Mouse (Mus musculus) kidney, embryonic 16.5 days (tissue): ENCODE data around the gene Pigg. TPM values are rescaled to one million over a fixed set of nuclear protein-coding genes. Genes with fewer than 3 reads are reported as not detected.

Experiments
- ATAC-seq: fragments of 200-750 bp; cut with Nextera tagmentation; 2 replicates; pipeline ENCODE4 v1.8.0; 2017; ENCODE audit warnings: moderate TSS enrichment; ENCODE audit not compliant: low FRiP score, low TSS enrichment
- H3K27ac ChIP-seq: fragments of 300-500 bp; sonication (generic); 2 replicates; pipeline ENCODE4 v1.5.1; 2014; ENCODE audit warnings: low read length
- H3K27me3 ChIP-seq: fragments of 300-500 bp; sonication (generic); 2 replicates; pipeline ENCODE4 v1.6.1; 2014; ENCODE audit warnings: low read length, control low read depth, mixed read lengths; ENCODE audit not compliant: insufficient read depth
- H3K36me3 ChIP-seq: fragments of 300-500 bp; sonication (generic); 2 replicates; pipeline ENCODE4 v1.6.1; 2014; ENCODE audit warnings: low read length, control low read depth, mixed read lengths; ENCODE audit not compliant: insufficient read depth
- H3K4me1 ChIP-seq: fragments of 300-500 bp; sonication (generic); 2 replicates; pipeline ENCODE4 v1.6.1; 2014; ENCODE audit warnings: low read length, control low read depth, mixed read lengths; ENCODE audit not compliant: insufficient read depth
- H3K4me2 ChIP-seq: fragments of 300-500 bp; sonication (generic); replicated peaks from 2 replicates; pipeline ENCODE4 v1.6.1; 2014; ENCODE audit warnings: low read depth, low read length
- H3K4me3 ChIP-seq: fragments of 300-500 bp; sonication (generic); 2 replicates; pipeline ENCODE4 v1.5.1; 2014; ENCODE audit warnings: mild to moderate bottlenecking, low read length
- H3K9ac ChIP-seq: fragments of 300-500 bp; sonication (generic); replicated peaks from 2 replicates; pipeline ENCODE4 v1.6.1; 2014; ENCODE audit warnings: low read length
- H3K9me3 ChIP-seq: fragments of 300-500 bp; sonication (generic); 2 replicates; pipeline ENCODE4 v1.6.1; 2016; ENCODE audit warnings: low read length, control low read depth
- WGBS: fragments of 180-500 bp; shearing (Covaris S2); extraction: QIAGEN DNeasy Blood & Tissue Kit; methylation state at CpG from one replicate; pipeline ENCODE4 v1.1.7; 2014; 5-methylcytosine and 5-hydroxymethylcytosine counted together
- polyA plus RNA-seq: library from polyadenylated mRNA; unstranded; fragments of >200 nt; fragmentation: Nextera tagmentation; extraction: Ambion mirVana; gene quantifications from 2 replicates; pipeline ENCODE4 v1.2.1, GENCODE M21; 2015

The Pigg gene
- polyA plus RNA-seq, 1 experiment from 2014 or later: 7.3 TPM

DNA sequence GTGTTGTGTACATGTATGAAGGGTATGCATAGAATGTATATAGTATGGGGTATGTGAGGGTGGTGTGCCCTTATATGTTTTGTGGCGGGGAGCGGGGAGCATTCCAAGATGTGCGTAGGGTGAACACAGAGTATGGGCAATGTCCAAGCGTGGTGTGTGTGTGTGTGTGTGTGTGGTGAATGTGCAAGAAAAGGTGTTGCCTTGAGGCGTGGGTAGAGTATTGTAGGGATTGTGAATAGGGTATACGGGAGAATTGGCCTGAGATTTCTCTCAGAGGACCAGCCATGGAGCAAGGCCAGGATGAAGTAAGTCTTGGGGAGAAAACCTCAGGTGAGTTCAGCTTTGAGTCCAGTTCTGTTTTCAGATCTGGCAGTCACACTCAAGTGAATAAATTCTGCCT, 56.0 kb downstream of the Pigg start:
- Histone ChIP-seq H3K9ac (no peak overlapping the region), H3K27ac (no peak overlapping the region), H3K4me2 (peak overlapping the region; percentile 57), H3K4me1 (peaks cover 26% of the 10 kb centered on the region), H3K27me3 (peaks cover 94% of the 10 kb centered on the region), H3K4me3 (peak overlapping the region; percentile 60), H3K9me3 (no peaks in the 10 kb centered on the region), H3K36me3 (no peaks in the 10 kb centered on the region)
- WGBS: 5% methylated on average over 6 of the region's 6 CpGs
- ATAC-seq: peak; percentile 18; the same call in 1 of the 2 replicates

DNA sequence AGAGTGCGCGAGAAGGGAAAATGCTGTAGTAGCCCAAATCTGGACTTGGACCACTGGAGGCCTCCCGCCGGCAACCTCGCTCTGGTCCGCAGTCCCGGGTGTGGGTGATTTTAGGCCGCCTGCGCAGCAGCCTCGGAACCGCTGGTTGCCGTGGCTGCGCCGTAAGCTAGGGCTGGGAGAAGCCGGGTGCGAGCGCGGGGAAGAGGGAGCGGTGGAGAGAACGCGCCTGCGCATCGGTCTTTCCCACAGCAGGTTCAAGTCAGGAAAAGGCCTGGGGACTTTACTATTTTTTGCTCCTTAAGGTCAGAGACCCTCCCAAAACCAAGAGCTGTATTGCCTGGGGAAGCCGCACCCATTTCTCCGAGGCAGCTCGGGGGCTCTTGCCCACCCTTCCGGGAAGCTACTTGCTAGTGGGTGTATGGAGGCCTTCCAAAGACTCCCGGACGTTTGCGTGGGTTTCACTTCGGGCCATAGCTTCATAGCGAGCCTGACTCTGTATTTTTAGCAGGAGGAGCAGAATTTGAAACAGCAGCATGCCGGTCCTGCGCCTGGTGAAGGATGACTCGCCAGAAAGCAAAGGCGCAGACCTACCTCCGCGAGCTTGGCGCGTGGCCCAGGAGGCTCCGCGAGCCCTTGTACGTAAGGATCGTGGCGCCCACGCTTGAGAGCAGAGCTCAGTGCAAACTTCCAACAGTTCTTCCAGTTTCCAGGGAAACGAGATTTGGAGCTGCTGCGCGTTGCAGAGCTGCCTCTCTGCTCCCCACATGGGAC, 56.6 kb downstream of the Pigg start:
- H3K4me1 ChIP-seq: peaks cover 26% of the 10 kb centered on the region
- no peaks in the 10 kb centered on the region for H3K9me3 ChIP-seq
- no peaks in the 10 kb centered on the region for H3K36me3 ChIP-seq
- peak overlapping the region; percentile 46 for H3K4me3 ChIP-seq
- H3K9ac ChIP-seq: no peak overlapping the region
- H3K4me2 ChIP-seq: peak overlapping the region; percentile 57
- no peak for ATAC-seq
- peaks cover 92% of the 10 kb centered on the region for H3K27me3 ChIP-seq
- H3K27ac ChIP-seq: no peak overlapping the region
- WGBS: under 1% methylated on average over 49 of the region's 49 CpGs

- no peak overlapping the region for H3K27ac ChIP-seq
- under 1% methylated on average over 6 of the region's 6 CpGs for WGBS
- no peak for ATAC-seq
- no peaks in the 10 kb centered on the region for H3K36me3 ChIP-seq
- H3K4me1 ChIP-seq: peaks cover 26% of the 10 kb centered on the region
- H3K9ac ChIP-seq: no peak overlapping the region
- no peak overlapping the region for H3K4me3 ChIP-seq
- H3K9me3 ChIP-seq: no peaks in the 10 kb centered on the region
- no peak overlapping the region for H3K4me2 ChIP-seq
- peaks cover 84% of the 10 kb centered on the region for H3K27me3 ChIP-seq
These were observed 57.6 kb downstream of the Pigg start for GRCm38 (mm10) chr5:108369964-108370363.

DNA sequence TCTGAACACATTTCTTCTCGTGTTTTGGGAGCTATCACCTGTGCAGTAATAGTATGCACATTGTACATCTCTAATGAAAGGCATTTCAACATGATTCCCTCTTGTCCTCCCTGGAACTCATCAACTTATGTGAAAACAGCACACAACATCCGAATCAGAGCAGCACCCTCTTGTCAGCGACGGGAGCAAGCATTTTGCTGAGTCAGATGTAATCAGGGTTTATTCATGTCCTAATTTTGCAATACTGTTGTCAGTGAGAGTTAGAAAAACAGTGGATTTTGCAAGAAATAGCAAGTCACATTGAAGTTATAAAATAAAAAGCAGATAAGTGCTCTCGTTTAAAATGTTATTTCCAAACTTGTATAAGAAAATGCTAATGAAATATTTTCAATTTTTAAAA, 61.7 kb downstream of the Pigg start:
- ATAC-seq: no peak
- Histone ChIP-seq H3K9ac (no peak overlapping the region), H3K36me3 (no peaks in the 10 kb centered on the region), H3K4me3 (no peak overlapping the region), H3K27me3 (peaks cover 52% of the 10 kb centered on the region), H3K4me1 (peaks cover 2% of the 10 kb centered on the region), H3K27ac (no peak overlapping the region), H3K9me3 (no peaks in the 10 kb centered on the region), H3K4me2 (no peak overlapping the region)
- 78% methylated on average over 5 of the region's 5 CpGs for WGBS

- no peak overlapping the region for H3K9ac ChIP-seq
- no peak for ATAC-seq
- no peak overlapping the region for H3K4me2 ChIP-seq
- 74% methylated on average over 1 of the region's 1 CpGs for WGBS
- H3K27ac ChIP-seq: no peak overlapping the region
- no peaks in the 10 kb centered on the region for H3K9me3 ChIP-seq
- H3K4me3 ChIP-seq: no peak overlapping the region
- no peaks in the 10 kb centered on the region for H3K4me1 ChIP-seq
- peaks cover 32% of the 10 kb centered on the region for H3K27me3 ChIP-seq
- H3K36me3 ChIP-seq: no peaks in the 10 kb centered on the region
These were observed 63.6 kb downstream of the Pigg start for GRCm38 (mm10) chr5:108376059-108376458.

- H3K4me3 ChIP-seq: no peak overlapping the region
- H3K27me3 ChIP-seq: peaks cover 15% of the 10 kb centered on the region
- ATAC-seq: no peak
- H3K4me1 ChIP-seq: no peaks in the 10 kb centered on the region
- H3K36me3 ChIP-seq: no peaks in the 10 kb centered on the region
- H3K9ac ChIP-seq: no peak overlapping the region
- no peak overlapping the region for H3K27ac ChIP-seq
- H3K4me2 ChIP-seq: no peak overlapping the region
- 84% methylated on average over 4 of the region's 4 CpGs for WGBS
- H3K9me3 ChIP-seq: no peaks in the 10 kb centered on the region; the same call in 1 of the 2 replicates
These were observed 65.9 kb downstream of the Pigg start for GRCm38 (mm10) chr5:108378346-108378745.

DNA sequence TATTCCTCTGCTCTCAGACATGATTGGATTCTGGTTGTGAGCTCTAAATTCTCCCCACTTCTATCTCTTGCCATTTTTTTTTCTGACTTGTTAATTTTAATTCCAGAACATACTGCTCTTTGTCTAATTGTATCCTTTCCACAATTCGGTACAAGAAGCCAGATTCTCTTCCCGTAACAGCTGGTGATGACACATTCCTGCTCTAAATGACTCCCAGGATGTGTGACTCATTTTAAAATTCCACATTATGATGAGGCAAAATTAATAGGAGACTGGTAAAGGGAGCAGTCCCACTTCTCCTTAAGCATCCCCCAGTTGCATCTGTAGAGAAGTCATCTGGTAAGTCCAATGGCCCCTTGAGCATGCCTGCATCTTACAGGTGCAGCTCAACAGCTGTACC, 73.2 kb downstream of the Pigg start:
- Histone ChIP-seq H3K36me3 (no peaks in the 10 kb centered on the region), H3K27me3 (no peaks in the 10 kb centered on the region), H3K27ac (no peak overlapping the region), H3K4me3 (no peak overlapping the region), H3K4me1 (no peaks in the 10 kb centered on the region), H3K4me2 (no peak overlapping the region), H3K9ac (no peak overlapping the region), H3K9me3 (no peaks in the 10 kb centered on the region; the same call in 1 of the 2 replicates)
- WGBS: 88% methylated on average over 2 of the region's 2 CpGs
- ATAC-seq: no peak

DNA sequence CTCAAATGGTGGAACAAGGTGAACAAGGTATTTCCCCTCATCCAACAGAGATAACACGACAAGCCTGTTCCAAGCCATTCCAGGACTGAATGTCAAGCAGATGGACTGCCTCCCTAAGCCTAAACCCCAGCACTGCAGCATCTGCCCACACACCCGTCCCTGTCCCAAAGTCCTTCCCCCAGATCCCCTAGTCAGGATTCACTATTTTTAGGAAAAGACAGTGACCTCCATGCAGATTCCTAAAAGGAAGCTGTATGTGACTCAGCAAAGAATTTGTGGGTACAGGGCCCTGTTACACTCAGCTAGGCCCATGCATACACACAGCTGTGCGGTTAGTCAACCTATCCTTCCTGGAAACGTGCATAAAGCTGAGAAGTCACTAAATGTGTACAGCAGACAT, 74.0 kb downstream of the Pigg start:
- WGBS: 70% methylated on average over 4 of the region's 4 CpGs
- no peaks in the 10 kb centered on the region for H3K27me3 ChIP-seq
- H3K4me2 ChIP-seq: no peak overlapping the region

GRCm38 (mm10) chr5:108388201-108388600, 75.8 kb downstream of the Pigg start, which contains the start of gene Pde6b:
Pde6b (plus strand) TSS chr5:108388391.
- H3K4me3 ChIP-seq: no peak within 1 kb of the TSS
- H3K4me2 ChIP-seq: no peak within 1 kb of the TSS
- H3K9ac ChIP-seq: no peak within 1 kb of the TSS
- H3K27ac ChIP-seq: no peak within 1 kb of the TSS
- WGBS: 78% methylated on average over 7 of the region's 7 CpGs
- no peaks in the 10 kb centered on the region for H3K36me3 ChIP-seq
- no peaks in the 10 kb centered on the region for H3K4me1 ChIP-seq
- H3K9me3 ChIP-seq: no peaks in the 10 kb centered on the region
- H3K27me3 ChIP-seq: no peaks in the 10 kb centered on the region
- ATAC-seq: no peak

More for the DNA sequence above, 74.0 kb downstream of the Pigg start:
- Histone ChIP-seq H3K4me1 (no peaks in the 10 kb centered on the region), H3K4me3 (no peak overlapping the region), H3K9ac (no peak overlapping the region), H3K36me3 (no peaks in the 10 kb centered on the region), H3K27ac (no peak overlapping the region), H3K9me3 (no peaks in the 10 kb centered on the region; the same call in 1 of the 2 replicates)
- no peak for ATAC-seq

GRCm38 (mm10) chr5:108389744-108390143, 77.3 kb downstream of the Pigg start:
- Histone ChIP-seq H3K36me3 (no peaks in the 10 kb centered on the region), H3K4me2 (no peak overlapping the region), H3K27me3 (no peaks in the 10 kb centered on the region), H3K4me3 (no peak overlapping the region), H3K27ac (no peak overlapping the region), H3K4me1 (no peaks in the 10 kb centered on the region), H3K9me3 (no peaks in the 10 kb centered on the region), H3K9ac (no peak overlapping the region)
- WGBS: 64% methylated on average over 3 of the region's 3 CpGs
- no peak for ATAC-seq
